Mouse (Mus musculus): ENCODE data around the gene Pet117. TPM values are rescaled to one million over a fixed set of nuclear protein-coding genes. Genes with fewer than 3 reads are reported as not detected.

The Pet117 gene
- polyA plus RNA-seq (2014; fragmentation: Nextera tagmentation; extraction: Ambion mirVana) = 0.94 and 1.9 TPM in 2 replicates

GRCm38 (mm10) chr2:144368400-144369019 is at the start of gene Pet117, which contains the start of gene Kat14:
Pet117 (plus strand) TSS chr2:144368996.
Kat14 (plus strand) TSS chr2:144368983.
- Histone ChIP-seq H3K4me1 (replicated peaks; ENCODE audit: control insufficient read depth, insufficient read depth, low read length) (no peaks in the 10 kb centered on the region; the same call in 1 of the 2 replicates), H3K4me3 (ENCODE audit: low read depth, low read length) (peak within 1 kb of the TSS; percentile 82), H3K9me3 (ENCODE audit: control insufficient read depth, low read length) (no peaks in the 10 kb centered on the region), H3K27ac (ENCODE audit: low read depth, low read length) (peak within 1 kb of the TSS; percentile 92), H3K4me2 (replicated peaks; ENCODE audit: low read depth, low read length) (peak within 1 kb of the TSS; percentile 37), H3K9ac (ENCODE audit: low read depth, low read length) (peak within 1 kb of the TSS; percentile 86), H3K27me3 (ENCODE audit: control insufficient read depth, insufficient read depth, low read length) (no peaks in the 10 kb centered on the region), H3K36me3 (ENCODE audit: control insufficient read depth, insufficient read depth, low read length) (no peaks in the 10 kb centered on the region)
- ATAC-seq (ENCODE audit: low FRiP score) (peak; percentile 95), DNase-seq (ENCODE audit: low spot score) (peak; percentile 95)
- WGBS = 9% methylated on average over 29 of the region's 38 CpGs

DNA sequence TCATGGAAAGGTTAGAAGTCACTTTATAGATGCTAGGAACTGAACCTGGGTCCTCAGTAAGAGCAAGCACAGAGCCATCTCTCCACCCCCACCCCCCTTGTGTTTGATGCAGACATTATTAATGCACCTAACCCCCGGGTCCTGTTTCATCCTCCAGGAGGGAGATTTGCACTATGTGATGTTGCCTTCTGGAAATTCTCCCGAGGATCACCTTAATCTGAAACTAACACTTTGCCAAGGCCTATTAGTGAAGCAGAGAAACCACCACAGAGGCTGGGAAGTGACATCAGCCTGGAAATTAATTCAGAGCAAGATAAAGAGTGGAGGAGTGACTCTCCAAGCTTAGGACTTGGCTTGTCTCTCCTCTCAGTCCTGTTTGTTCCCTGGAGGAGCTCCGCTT is 44.6 kb upstream of the Pet117 start:
- ATAC-seq (ENCODE audit: low FRiP score) (no peak), DNase-seq (ENCODE audit: low spot score) (no peak)
- WGBS = 76% methylated on average over 3 of the region's 3 CpGs
- Histone ChIP-seq H3K4me2 (replicated peaks; ENCODE audit: low read depth, low read length) (no peak overlapping the region), H3K9me3 (ENCODE audit: control insufficient read depth, low read length) (no peaks in the 10 kb centered on the region), H3K9ac (ENCODE audit: low read depth, low read length) (no peak overlapping the region), H3K4me3 (ENCODE audit: low read depth, low read length) (no peak overlapping the region), H3K36me3 (ENCODE audit: control insufficient read depth, insufficient read depth, low read length) (no peaks in the 10 kb centered on the region), H3K27me3 (ENCODE audit: control insufficient read depth, insufficient read depth, low read length) (peaks cover 6% of the 10 kb centered on the region; the same call in 1 of the 2 replicates), H3K4me1 (replicated peaks; ENCODE audit: control insufficient read depth, insufficient read depth, low read length) (no peaks in the 10 kb centered on the region), H3K27ac (ENCODE audit: low read depth, low read length) (no peak overlapping the region)

- ATAC-seq (ENCODE audit: low FRiP score) (no peak), DNase-seq (ENCODE audit: low spot score) (no peak)
- no peaks in the 10 kb centered on the region for H3K9me3 ChIP-seq (ENCODE audit: control insufficient read depth, low read length)
- no peak overlapping the region for H3K9ac ChIP-seq (ENCODE audit: low read depth, low read length)
- no peak overlapping the region for H3K4me3 ChIP-seq (ENCODE audit: low read depth, low read length)
- H3K27ac ChIP-seq (ENCODE audit: low read depth, low read length) = no peak overlapping the region
- WGBS = 11% methylated on average over 9 of the region's 10 CpGs
- H3K36me3 ChIP-seq (ENCODE audit: control insufficient read depth, insufficient read depth, low read length) = no peaks in the 10 kb centered on the region
- peaks cover 9% of the 10 kb centered on the region for H3K4me1 ChIP-seq (replicated peaks; ENCODE audit: control insufficient read depth, insufficient read depth, low read length)
- peaks cover 54% of the 10 kb centered on the region for H3K27me3 ChIP-seq (ENCODE audit: control insufficient read depth, insufficient read depth, low read length)
- no peak overlapping the region for H3K4me2 ChIP-seq (replicated peaks; ENCODE audit: low read depth, low read length)
Observed at GRCm38 (mm10) chr2:144329451-144329850, 39.3 kb upstream of the Pet117 start.

DNA sequence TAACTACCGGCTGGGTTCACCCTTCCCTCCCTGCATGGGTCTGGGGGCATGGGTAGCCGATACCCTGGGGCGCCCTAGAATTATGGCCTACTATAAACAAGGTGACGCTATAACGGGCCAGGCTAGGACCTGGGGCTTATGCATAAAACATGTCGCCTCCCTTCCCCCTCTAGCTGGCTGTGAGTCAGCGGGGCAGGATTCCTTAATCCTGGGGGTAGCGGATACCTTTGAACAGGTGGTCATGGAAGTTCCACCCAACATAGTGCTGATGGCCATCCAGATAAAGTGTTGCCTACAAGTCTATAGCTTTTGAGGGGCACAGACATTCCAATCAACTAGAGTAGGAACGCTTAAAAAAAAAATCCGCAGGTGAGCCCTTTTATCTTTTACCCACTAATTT is 38.9 kb upstream of the Pet117 start:
- WGBS = 6% methylated on average over 10 of the region's 10 CpGs
- Histone ChIP-seq H3K9me3 (ENCODE audit: control insufficient read depth, low read length) (no peaks in the 10 kb centered on the region), H3K9ac (ENCODE audit: low read depth, low read length) (no peak overlapping the region), H3K4me1 (replicated peaks; ENCODE audit: control insufficient read depth, insufficient read depth, low read length) (peaks cover 9% of the 10 kb centered on the region), H3K27ac (ENCODE audit: low read depth, low read length) (no peak overlapping the region), H3K27me3 (ENCODE audit: control insufficient read depth, insufficient read depth, low read length) (peaks cover 55% of the 10 kb centered on the region), H3K36me3 (ENCODE audit: control insufficient read depth, insufficient read depth, low read length) (no peaks in the 10 kb centered on the region), H3K4me2 (replicated peaks; ENCODE audit: low read depth, low read length) (peak overlapping the region; percentile 85; the same call in 1 of the 2 replicates), H3K4me3 (ENCODE audit: low read depth, low read length) (no peak overlapping the region)
- peak; percentile 29 for DNase-seq (ENCODE audit: low spot score)
- peak; percentile 20; the same call in 1 of the 2 replicates for ATAC-seq (ENCODE audit: low FRiP score)

DNA sequence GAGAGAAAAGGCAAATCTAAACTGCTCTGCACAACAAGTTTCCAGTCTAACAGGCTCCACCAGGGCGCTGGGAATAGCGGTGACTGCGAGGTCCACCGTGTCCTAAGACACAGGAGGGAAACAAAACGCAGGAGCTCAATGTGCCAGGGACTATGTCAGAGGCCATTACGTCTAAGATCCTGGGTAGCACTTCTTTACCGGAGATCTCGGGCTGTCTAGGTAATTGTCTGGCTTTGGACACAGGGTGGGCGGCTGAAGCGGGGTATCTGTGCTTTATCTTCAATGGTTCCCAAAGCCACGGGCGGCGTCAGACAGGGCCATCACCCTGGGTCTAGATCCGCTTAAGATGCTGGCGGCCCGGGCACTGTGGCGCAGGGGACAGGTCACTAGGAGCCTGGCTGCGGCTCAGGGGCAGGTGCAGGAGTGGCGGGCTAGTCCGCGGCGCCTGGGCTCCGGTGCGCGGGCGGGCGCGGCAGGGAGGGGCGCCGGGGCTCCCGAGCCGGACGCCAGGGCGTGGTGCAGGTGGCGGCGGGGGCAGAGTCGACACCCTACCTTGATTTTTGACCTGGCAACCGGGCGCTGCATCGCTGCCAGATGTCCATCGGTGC is 38.3 kb upstream of the Pet117 start:
- H3K9me3 ChIP-seq (ENCODE audit: control insufficient read depth, low read length) = no peaks in the 10 kb centered on the region
- WGBS = under 1% methylated on average over 41 of the region's 41 CpGs
- DNase-seq (ENCODE audit: low spot score) (peak; percentile 59), ATAC-seq (ENCODE audit: low FRiP score) (peak; percentile 10; the same call in 1 of the 2 replicates)
- H3K4me1 ChIP-seq (replicated peaks; ENCODE audit: control insufficient read depth, insufficient read depth, low read length) = peaks cover 9% of the 10 kb centered on the region
- H3K27me3 ChIP-seq (ENCODE audit: control insufficient read depth, insufficient read depth, low read length) = peaks cover 57% of the 10 kb centered on the region
- no peak overlapping the region for H3K9ac ChIP-seq (ENCODE audit: low read depth, low read length)
- no peak overlapping the region for H3K27ac ChIP-seq (ENCODE audit: low read depth, low read length)
- H3K4me2 ChIP-seq (replicated peaks; ENCODE audit: low read depth, low read length) = peak overlapping the region; percentile 85
- H3K4me3 ChIP-seq (ENCODE audit: low read depth, low read length) = peak overlapping the region; percentile 42
- no peaks in the 10 kb centered on the region for H3K36me3 ChIP-seq (ENCODE audit: control insufficient read depth, insufficient read depth, low read length)

- Histone ChIP-seq H3K36me3 (ENCODE audit: control insufficient read depth, insufficient read depth, low read length) (no peaks in the 10 kb centered on the region), H3K27me3 (ENCODE audit: control insufficient read depth, insufficient read depth, low read length) (peaks cover 57% of the 10 kb centered on the region), H3K4me3 (ENCODE audit: low read depth, low read length) (peak overlapping the region; percentile 42), H3K9me3 (ENCODE audit: control insufficient read depth, low read length) (no peaks in the 10 kb centered on the region), H3K4me2 (replicated peaks; ENCODE audit: low read depth, low read length) (peak overlapping the region; percentile 85), H3K27ac (ENCODE audit: low read depth, low read length) (no peak overlapping the region), H3K4me1 (replicated peaks; ENCODE audit: control insufficient read depth, insufficient read depth, low read length) (peaks cover 9% of the 10 kb centered on the region), H3K9ac (ENCODE audit: low read depth, low read length) (no peak overlapping the region)
- peak; percentile 63 for ATAC-seq (ENCODE audit: low FRiP score)
- peak; percentile 62 for DNase-seq (ENCODE audit: low spot score)
- 1% methylated on average over 49 of the region's 50 CpGs for WGBS
Observed at GRCm38 (mm10) chr2:144330960-144331371, 37.8 kb upstream of the Pet117 start.

GRCm38 (mm10) chr2:144331401-144332302 is 37.1 kb upstream of the Pet117 start, which contains the start of gene Ovol2:
Ovol2 (minus strand) TSS chr2:144332146.
- under 1% methylated on average over 60 of the region's 62 CpGs for WGBS
- H3K4me3 ChIP-seq (ENCODE audit: low read depth, low read length) = peak within 1 kb of the TSS; percentile 42
- H3K4me2 ChIP-seq (replicated peaks; ENCODE audit: low read depth, low read length) = peak within 1 kb of the TSS; percentile 85
- H3K36me3 ChIP-seq (ENCODE audit: control insufficient read depth, insufficient read depth, low read length) = no peaks in the 10 kb centered on the region
- H3K4me1 ChIP-seq (replicated peaks; ENCODE audit: control insufficient read depth, insufficient read depth, low read length) = peaks cover 9% of the 10 kb centered on the region
- ATAC-seq (ENCODE audit: low FRiP score) (peak; percentile 53), DNase-seq (ENCODE audit: low spot score) (peak; percentile 55)
- no peak within 1 kb of the TSS for H3K27ac ChIP-seq (ENCODE audit: low read depth, low read length)
- H3K9me3 ChIP-seq (ENCODE audit: control insufficient read depth, low read length) = no peaks in the 10 kb centered on the region
- peaks cover 57% of the 10 kb centered on the region for H3K27me3 ChIP-seq (ENCODE audit: control insufficient read depth, insufficient read depth, low read length)
- H3K9ac ChIP-seq (ENCODE audit: low read depth, low read length) = no peak within 1 kb of the TSS

DNA sequence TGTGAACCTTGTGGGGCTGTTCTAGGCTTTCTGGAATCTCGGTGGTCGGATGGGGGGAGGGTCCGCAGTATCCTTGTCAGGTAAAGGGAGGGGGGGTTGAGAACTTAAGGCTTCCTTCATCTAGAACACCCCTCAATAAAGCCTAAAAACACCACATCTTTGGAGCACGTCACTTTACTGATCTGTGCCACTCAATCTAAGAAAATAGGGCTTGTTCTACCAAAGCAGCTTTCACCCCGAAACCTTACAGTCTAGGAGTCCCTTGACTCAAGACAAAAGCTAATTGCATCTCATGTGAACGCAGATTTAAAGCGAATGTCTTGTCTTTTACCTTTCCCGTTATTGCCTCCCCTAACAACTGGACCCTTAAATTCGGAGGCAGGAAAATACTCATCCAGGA is 36.3 kb upstream of the Pet117 start:
- no peak overlapping the region for H3K27ac ChIP-seq (ENCODE audit: low read depth, low read length)
- H3K4me2 ChIP-seq (replicated peaks; ENCODE audit: low read depth, low read length) = peak overlapping the region; percentile 25
- H3K9ac ChIP-seq (ENCODE audit: low read depth, low read length) = no peak overlapping the region
- peaks cover 9% of the 10 kb centered on the region for H3K4me1 ChIP-seq (replicated peaks; ENCODE audit: control insufficient read depth, insufficient read depth, low read length)
- H3K9me3 ChIP-seq (ENCODE audit: control insufficient read depth, low read length) = no peaks in the 10 kb centered on the region
- ATAC-seq (ENCODE audit: low FRiP score) = no peak
- WGBS = 3% methylated on average over 9 of the region's 9 CpGs
- no peaks in the 10 kb centered on the region for H3K36me3 ChIP-seq (ENCODE audit: control insufficient read depth, insufficient read depth, low read length)
- peaks cover 57% of the 10 kb centered on the region for H3K27me3 ChIP-seq (ENCODE audit: control insufficient read depth, insufficient read depth, low read length)
- peak; percentile 51 for DNase-seq (ENCODE audit: low spot score)
- peak overlapping the region; percentile 6; the same call in 1 of the 2 replicates for H3K4me3 ChIP-seq (ENCODE audit: low read depth, low read length)

Measured in hindbrain, embryonic 11.5 days (tissue).